Mouse (Mus musculus) natural killer cell, adult 2 months (primary cell): ENCODE measurements around the gene Tmem214.
A peak's percentile ranks its signal among the peaks of the same experiment; 100 is the strongest.

ENCODE experiments used
- DNase-seq, 2 experiments: peaks; one replicate each; pipeline ENCODE4 v3.0.0; 2022; ENCODE audit warnings: low spot score in 2 of 2

The Tmem214 gene

DNA sequence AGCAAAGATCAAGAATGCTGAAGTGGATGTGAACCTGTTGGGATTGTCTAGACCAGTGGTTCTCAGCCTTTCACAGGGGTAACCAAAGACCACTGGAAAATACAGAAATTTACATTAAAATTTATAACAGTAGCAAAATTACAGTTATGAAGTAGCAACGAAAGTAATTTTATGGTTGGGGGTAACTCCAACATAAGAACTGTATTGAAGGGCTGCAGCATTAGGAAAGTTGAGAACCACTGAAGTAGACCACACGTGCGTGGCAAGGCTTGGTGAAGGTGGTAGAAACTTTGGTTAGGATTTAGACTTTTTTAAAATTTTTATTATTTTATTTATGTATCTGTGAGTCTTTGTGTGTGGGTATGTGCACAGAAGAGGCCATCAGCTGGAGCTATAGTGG lies at the start of gene Tmem214:
Gene Tmem214 (plus strand): TSS at position 301 of the 400 bp plus-strand sequence.
- no peak for DNase-seq

DNA sequence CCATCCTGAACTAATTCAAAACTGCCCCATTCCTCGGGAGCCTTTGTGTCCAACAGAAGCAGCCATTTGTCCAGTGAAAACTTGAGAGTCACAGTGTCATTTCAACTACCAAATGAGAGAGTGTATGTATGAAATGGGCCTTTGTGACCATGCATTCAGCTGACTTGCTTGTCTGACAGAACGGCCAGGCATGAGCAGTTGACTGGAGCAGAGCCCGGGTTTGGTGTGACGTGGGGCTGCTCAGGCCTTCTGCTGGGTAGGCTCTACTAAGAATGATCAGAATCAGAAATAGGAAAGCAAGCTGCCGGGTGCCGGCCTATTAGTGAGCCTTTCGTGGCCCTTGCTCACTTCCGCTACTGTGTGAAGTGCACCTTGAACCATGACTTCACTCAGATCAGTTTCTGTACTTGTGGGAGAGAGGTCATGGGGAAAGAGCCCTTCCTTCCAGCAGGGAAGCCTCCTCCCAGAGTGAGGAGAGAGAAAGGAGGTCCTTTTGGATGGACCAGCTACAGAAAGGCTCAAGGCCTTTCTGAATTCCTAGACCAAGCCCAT lies 49.0 kb upstream of the Tmem214 start:
- DNase-seq: no peak

DNA sequence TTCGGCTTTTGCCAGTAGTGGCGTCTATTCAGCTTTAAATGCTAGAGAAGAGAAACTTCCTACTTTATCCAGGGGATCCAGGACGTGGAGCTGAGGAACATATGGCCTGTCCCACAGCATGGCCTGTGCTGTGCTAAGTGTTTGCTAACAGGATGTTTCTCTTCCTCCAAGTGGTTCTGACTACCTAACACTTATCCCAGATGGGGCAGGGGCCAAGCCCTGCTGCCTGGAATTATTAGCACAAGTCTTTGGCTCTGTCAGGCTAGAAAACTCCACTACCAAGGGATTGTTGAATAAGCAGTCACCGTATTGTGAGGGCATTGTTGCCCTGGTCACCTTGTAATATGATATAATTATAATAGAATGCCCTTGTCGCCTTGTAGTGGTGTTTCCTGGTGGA lies 45.1 kb upstream of the Tmem214 start:
- no peak for DNase-seq

DNA sequence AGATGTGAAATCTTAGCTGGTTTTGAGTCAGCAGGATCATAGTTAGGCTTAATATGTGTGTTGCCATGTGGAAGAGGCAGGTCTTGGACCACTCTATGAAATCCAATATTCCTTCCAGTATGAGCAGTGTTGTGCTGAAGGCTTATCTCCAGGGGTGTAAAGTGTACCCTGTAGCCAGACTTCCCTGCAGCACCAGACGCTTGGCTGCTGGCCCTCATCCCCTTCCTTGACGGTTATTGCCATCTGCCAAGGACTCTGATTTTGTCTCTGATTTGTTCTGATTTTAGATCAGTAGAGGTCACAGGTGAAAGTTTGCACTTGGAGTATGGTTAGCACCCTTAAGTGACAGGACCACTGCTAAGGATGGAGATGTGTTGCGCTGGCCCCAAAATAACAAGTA lies 44.7 kb upstream of the Tmem214 start:
- no peak for DNase-seq

DNA sequence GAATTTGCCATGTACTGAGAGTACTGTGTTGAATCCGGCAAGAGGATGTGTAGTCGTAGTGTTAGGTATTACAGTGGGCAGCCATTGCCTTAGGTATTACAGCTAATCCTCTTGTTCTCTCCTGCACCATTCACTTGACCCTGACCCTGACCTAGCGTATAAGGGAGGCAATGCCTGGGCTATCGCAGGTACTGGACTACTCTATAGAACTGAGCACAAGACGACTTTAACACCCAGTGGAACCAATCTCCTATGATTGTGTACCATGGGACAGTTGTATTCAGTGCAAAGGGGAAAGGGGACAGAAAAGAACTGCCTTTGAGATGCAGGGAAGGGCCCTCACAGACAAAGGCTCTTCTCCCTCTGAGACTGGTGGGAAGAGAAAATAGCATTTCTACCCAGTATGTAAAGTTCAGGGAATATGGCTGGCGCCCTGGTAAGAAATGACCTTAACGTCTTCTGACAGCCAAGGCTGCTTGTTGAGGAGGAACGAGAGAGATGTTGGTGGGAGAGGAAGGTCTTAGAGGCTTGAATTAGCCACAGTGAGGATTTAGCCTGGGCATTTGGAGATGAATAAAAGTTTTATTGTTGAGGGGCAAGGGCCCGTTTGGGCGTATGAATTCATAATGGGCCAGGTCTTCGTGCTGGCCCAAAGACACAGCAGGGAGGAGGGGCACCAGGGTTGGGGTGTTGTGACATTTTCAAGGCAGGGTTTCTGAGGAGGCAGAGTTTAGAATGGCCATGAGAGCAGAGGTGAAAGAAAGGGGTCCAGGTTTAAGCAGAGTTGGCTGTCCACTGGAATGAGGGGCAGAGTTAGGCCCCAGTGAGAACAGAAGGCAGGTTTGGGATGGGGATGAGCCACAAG lies 43.5 kb upstream of the Tmem214 start:
- no peak for DNase-seq

DNA sequence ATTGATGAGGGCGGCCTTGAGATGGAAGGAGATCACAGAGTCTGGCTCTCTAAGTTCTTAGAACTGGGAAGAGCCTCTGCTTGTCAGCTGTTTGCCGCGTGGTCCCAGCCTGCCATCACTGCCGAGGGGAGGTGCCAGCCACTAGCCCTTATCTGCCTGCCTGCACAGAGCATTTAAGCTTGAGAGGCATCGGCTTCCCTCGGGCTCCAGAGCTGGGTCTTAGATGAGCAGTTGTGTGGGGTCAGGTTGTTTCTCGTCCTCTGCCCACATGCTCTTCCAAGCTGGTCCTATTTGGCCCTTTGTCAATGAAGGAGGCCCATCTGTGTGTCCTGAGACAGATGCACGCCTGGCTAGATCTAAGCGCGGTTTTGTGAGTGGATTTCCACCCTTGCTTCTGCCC lies 42.6 kb upstream of the Tmem214 start:
- no peak for DNase-seq

DNA sequence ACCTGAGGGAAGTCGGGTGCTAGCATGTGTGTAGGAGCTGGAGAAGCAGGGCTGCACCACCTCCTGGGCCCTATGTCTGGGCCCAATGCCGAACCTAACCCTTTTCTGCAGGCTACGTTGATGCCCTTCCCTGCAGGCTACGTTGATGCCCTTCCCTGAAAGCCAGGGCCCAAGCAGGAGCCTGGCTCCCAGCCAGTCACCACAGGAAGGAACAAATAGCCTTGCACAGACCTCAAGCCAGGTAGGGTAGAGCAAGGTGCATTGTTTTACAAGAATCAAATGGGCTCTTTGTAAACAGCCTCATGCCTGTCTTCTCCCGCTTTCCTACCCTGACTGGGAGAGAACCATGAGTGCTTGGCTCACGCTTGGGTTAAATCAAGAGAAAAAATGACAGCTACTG lies 42.0 kb upstream of the Tmem214 start:
- DNase-seq: no peak

DNA sequence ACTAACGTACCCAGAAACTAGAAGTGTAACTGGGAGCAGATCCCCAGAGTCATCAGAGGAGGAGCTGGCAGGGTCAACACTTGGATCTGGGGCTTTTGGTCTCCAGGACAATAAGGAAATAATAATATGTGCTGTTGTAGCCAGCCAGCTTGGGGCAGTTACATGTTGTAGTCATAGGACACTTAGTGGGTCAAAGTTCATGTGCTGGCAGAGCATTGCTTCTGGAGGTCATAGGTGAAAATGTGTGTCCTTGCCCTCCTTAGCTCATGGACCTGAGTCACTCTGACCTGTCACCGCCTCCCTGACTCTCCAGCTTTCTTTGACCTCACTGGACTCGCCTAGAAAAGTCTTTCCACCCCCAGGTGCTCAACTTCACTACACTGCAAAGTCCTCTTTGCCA lies 34.4 kb upstream of the Tmem214 start:
- no peak for DNase-seq

DNA sequence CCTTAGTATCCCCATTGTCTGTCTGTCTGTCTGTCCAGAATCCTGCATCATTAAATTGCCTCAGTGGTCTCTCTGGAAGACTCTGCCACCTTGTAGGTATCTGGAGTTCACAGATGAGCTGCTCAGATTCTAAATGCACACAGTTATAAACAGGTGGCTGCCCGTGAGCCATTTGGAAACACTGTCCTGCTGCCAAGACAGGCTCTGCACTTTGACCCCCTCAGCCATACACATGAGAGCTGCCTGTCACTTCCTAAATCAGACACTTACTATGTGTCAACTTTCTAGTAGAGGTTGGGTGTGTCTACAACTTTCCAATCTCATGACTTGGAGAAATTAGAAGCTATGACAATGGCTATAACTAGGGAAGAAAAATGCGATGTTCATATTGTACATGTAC lies 28.1 kb upstream of the Tmem214 start:
- DNase-seq: no peak

DNA sequence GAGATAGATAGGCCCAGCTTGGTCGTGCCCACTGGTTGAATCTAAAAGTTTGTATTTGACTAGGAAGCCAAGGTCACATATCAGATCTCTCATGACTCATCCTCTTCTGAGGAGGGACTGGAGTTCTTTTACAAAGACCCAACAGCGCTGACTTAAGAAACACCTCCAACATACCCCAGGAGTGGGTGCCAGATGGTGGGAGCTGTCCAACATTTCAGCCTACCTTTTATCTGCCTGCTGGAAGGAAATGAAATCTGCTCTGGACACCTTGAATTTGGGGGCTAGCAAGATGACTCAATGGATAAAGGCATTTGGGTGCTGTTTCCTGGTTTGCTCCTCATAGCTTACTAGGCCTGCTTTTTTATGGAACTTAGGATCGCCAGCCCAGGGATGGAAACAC lies 25.9 kb upstream of the Tmem214 start:
- no peak for DNase-seq

DNA sequence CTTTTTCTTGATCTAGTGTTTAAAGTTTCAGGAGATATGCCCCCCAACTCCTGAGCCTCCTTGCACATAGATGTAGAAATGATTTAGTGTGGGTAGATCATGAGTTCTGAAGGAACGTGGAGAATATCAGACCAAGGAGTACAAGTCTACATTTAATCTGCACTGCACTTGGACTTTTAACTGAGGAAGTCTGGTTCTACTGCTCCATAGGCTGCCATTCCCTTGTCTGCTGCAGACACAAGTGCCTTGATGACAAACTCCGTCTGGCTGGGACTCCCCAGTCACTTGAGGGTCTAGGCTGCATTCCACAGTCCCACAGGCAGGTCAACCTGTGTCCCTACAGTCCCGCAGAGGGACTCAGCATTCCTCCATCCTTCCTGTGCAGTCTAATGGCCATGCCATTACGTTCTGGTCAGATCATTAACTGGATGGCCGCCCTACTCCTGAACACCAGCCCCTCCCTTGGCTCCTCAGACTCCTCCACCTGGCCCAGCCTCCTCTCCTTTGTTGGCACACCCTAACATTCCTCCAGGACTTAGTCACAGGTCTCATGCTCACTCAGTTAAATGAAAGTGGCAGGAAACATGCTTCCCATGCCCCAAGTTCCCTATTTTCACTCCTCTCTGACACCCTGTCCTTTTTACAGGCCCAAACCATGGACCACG lies 17.8 kb upstream of the Tmem214 start:
- DNase-seq: no peak

DNA sequence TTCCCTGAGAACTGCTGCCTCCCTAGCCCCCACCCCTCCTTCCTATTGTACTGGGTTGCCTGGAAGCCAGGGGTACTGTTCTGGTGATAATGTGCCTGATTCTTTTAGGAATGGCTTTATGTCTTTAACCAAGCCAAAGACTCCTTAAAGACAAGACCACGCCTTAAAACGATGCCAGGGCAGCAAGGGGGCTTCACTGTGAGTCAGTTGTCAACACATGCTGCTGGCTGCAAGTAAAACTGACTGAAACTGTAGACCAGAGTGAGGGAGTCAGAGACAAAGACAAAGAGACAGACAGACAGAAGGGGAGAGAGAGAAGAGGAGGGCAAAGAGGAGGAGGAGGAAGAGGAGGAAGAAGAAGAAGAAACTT lies 17.3 kb upstream of the Tmem214 start:
- DNase-seq: no peak

DNA sequence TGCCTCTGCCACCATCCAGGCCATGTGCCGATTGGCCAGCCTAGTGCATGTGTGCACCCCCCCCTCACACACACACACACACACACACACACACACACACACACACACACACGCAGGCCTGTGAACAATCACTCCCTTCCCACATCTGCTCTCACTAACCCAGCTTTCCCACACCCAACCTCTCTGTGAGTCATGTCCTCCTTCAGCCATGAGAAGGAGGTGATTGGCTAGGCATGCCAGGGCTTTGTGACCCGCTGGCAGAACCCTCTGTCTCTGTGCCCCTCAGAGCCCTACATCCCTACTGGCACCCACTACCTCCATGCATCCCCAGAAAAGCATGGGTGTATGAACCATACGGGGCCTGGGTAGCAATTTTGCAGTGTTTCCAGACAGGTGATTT lies 14.3 kb upstream of the Tmem214 start:
- DNase-seq: no peak

DNA sequence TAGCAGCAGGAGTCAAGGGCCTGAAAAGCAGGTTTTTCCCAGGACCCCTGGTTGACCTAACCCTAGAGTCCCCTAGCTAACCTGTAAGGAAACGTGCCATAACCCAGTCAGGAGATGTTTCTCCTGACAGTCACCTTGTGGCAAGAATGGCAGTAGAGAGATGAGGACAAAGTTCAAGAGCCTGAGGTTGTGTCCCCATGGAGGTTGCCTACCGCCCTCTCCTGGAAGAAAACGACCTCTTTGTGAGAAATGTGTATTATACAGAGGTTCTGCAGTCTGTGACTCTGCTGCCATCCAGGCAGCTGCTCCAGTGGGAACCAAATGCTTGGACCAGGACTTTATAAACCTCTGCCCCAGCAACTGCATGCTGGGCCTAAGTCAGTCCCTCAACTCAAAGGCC lies 12.1 kb upstream of the Tmem214 start:
- DNase-seq: no peak

DNA sequence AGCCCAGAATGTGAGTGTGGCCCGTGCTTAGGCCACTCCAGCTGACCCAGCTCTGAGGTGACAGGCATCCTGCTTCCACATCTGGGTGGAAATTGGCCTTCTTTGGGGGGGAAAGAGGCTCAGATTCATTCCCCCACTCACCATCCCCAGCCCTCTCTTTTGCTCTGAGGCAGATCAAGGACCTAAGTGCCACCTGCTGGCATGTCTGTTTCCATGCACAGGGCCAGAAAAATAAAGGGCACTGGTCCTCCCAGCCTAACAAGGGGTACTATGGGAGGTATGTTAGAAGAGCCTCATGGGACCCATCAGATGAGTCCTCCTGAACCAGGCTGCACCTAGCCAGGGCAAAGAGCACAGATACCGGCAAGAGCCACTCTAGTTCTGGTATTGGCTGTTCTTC lies 11.7 kb upstream of the Tmem214 start:
- DNase-seq: no peak

DNA sequence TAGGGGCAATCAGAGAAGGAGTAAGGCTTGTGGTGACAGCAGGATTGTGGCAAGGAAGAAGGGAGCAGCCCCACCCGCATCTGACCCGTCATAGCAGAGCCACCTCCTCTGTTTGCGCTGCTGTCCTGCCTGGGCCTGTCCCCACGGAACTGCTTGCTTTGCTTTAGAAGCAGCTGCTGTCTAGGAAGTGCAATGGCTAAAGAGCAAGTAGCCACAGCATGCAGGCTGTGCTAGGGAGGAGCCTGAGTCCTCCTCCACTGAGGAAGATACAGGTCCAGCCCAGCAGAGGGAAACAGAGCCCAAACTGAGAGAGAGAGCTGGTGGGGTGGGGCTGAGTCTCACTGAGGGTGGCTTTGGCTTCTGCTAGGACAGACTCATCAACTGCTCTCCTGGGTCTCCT lies 4.0 kb upstream of the Tmem214 start:
- no peak for DNase-seq

DNA sequence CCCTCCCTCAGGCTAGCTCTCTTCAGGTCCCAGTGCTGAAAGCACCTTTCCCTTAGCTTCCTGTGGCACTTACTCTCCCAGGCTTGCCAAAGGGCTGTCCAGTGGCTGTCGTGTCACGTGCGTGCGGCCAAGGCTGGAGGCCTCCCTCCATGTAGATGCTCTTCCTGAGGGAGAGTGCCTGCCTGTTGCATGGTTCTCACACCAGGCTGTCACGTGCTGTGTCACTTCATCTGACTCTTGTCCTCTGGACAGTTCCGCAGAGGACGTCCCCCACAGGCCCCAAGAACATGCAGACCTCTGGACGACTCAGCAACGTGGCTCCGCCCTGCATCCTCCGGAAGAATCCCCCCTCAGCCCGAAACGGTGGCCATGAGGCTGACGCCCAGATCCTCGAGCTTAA lies 3.5 kb upstream of the Tmem214 start:
- DNase-seq: no peak

DNA sequence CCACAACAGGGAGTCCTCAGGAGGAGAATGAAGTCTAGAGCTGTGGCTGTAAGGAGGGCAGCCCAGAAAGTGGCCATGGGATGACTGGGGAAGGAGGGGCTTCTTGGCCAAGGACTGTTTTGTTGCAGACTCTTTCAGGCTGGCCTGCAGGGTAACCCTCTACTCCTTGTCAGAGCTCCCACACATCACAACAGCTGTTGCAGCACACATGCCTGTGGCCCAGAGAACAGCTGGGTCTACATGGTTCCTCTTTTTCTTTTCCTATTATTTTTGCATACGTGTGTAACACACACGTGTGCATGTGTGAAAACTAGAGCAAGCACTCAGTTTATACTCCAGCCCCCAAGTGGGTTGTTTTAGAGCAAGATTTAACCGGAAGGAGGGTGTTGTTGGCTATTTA lies 941 bp upstream of the Tmem214 start:
- peak in 1 of 2 experiments; percentile 26 for DNase-seq

DNA sequence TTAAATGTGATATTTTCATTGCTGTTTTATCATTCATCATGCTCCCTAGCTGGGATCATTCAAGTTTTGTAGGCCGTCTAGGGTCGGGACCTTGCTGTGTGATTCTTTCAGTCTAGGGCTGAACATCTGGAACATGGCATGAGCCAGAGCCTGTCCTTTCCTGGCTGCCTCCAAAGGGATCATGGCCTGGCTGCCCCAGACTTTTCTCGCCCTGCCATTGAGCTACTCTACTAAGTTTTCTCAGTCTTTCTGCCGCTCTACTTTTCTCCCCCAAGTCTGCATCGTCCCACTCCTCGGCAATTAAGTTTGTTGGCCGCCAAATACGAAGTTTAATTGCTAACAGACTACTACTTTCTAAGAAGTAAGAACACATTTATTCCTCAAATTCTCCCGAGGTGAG lies 1.2 kb downstream of the Tmem214 start:
- no peak for DNase-seq

DNA sequence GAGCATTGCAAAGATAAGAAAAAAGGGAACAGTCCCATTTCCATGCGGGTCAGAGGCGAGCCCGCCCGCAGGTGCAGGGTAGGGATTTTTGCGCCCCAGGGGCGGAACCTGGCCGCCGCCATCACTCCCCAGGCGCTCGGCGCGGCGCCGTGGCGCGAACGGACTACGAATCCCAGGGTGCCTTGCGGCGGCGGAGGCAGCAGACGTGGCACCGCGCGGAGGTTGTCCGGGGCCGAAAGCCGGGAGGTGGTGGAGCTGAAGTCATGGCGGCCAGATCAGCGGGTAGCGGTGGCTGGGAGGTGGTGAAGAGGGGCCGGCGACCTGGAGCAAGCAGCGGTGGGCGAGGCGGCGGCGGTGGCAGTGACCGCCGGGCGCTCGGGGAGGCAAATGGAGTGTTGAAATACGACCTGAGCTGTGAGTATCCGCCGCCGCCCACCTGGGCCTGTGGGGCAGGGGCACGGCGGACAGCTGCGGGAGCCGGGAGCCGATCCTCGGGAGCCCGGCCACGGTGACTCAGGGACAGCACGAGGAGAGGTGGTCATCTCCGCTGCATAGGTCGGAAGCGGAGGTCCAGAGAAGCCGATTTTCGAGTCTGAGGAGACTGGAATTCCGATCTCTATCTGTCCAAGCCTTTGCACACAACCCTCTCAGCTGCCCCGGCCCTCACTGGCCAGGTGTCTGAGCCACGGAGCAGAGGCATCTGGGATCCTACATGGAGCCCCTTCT lies 1.8 kb downstream of the Tmem214 start:
- peak; percentile 79 to 83 for DNase-seq

DNA sequence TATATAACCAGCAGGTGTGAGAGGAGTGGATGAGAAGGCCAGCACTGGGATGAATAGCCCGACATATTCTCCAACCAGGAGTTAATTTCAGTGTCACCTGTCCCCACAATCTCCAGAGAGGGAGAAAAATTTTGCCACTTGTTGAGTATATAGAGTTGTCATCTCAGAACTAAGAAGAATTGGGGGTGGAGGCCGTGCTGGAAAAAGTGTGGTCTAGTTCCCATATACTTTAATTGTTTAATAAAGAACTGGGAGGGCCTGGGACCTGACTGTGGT lies 2.3 kb downstream of the Tmem214 start:
- DNase-seq: no peak

DNA sequence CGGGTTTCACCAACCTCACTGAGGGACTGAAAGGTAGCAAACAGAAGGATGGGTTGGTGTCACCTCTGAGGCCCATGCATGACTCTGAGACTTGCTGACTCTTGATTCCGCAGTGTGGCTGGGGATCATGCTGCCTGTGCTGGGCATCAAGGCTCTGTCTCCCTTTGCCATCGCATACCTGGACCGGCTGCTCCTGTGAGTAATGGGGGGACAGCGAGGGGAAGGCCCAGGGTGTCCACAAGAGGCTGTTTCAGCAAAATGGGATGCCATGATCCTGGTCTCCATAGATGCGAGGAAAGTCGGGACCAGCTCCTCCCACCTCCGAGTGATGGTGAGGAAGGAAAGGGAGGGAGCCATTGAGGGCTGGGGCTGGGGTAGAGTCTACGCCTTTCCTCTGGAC lies 4.8 kb downstream of the Tmem214 start:
- no peak for DNase-seq

DNA sequence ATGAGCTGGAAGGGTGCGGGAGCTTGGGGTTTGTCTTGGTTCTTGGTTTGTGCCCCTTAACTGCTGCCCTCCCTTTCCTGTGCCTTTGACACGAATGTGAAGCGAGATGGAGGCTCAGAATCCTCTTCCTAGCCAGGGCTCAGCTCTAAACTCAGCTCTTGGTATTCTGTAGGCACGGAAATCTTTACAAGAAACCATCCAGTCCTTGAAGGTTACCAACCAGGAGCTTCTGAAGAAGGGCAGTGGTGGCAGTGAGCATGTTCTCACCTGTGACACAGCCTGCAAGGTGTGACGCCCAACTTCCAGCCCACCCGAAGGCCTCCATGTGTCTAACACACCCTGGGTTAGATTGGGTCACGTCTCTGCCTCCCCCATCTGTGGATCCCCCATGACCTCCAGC lies 6.6 kb downstream of the Tmem214 start:
- DNase-seq: no peak
